Mouse (Mus musculus) fibroblast of lung, adult 2 months (primary cell): Measurements from ENCODE around the gene Amph.
"Not testable (repeated sequence)": the region's sequence is repeated elsewhere in the genome, so short reads cannot be mapped to it uniquely, and the experiment has no call there.

Experiments used
- DNase-seq: peaks from one replicate; pipeline ENCODE4 v3.0.0-alpha.2; 2011; ENCODE audit warnings: low read depth

Amph gene

GRCm38 (mm10) chr13:19025906-19026305, 77.9 kb downstream of the Amph start:
- DNase-seq = no peak

- no peak for DNase-seq
These were observed 78.9 kb downstream of the Amph start for GRCm38 (mm10) chr13:19026923-19027322.

DNA sequence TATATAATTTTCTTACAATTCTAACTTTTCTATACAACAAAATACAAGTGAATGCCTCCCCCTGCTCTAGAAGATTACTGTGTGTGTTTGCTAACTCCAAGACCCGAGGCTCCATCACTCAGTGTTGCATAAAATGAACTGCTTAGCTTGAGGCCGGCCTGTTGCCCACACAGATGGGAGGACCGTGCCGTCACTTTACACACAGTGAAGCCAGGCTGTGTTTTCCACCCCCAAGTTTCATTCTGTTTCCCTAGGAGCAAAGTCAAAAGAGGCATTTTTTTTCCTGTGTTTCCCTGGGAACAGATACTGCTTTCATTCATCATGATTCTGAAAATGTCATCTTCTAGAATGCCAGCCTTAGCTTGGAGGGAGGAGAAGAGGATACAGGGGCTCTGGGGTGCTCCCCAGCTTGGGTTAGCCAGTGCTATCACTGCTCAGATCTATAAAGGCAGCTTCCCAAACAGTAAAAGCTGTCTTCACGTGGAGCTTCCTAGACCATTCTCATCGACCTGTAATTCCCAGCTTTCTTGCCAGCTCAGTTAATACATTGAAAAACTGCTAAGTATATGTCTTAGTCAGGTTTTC, 79.9 kb downstream of the Amph start:
- DNase-seq = no peak

DNA sequence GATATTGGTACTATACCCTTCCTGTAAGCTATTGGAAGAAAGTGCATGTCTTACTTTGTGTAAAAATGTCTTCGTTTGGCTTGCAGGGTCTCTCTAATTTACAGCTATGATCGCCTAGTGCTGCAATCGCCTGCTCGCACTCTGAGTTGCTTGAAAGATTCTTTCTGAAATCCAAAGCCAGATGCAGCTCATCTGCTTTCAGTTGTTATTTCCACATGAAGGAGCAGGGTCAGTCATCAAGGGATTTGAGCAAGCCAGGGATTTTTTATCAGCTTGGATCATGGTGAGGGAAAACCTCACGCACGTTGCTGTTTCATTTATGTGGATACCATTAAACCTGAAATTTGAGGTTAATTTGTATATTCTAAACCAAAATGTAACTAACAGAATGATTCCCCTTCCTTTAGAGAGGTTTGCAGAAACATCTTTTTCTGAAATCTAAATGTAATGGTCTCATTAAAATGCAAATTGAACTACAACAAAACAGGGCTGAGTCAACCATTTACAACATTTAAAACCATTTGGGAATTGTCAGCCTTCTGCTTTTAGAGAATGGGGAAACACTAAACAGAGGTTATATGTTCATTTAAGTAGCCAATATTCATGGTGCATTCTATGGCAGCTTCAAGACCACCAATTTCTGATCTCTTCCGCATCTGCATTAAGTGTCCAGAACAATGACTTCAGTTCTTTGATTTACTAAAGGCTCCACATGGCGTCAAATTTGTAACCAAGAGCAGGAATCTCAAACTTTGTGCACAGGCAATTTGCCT, 84.1 kb downstream of the Amph start:
- no peak for DNase-seq

- DNase-seq = no peak
These were observed 104.1 kb downstream of the Amph start for GRCm38 (mm10) chr13:19052090-19052489.

DNA sequence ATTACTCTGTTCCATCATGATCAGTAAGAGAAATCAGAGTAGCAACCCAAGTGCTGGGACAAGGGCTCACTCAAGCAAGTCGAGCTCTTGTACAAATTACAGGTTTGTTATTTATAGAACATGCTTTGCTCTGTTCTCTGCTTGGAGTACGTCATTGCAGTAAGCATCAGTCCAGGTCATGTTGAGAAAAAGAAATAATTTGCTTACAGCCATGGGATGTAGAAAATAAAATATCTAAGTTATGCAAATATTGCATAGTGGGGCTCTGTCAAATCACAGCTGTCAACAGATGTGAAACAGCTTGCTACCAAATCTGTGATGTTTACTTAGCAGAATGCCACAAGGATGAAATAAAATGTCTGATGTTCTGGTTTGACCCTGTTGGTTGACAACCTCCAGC, 106.5 kb downstream of the Amph start:
- DNase-seq = no peak

DNA sequence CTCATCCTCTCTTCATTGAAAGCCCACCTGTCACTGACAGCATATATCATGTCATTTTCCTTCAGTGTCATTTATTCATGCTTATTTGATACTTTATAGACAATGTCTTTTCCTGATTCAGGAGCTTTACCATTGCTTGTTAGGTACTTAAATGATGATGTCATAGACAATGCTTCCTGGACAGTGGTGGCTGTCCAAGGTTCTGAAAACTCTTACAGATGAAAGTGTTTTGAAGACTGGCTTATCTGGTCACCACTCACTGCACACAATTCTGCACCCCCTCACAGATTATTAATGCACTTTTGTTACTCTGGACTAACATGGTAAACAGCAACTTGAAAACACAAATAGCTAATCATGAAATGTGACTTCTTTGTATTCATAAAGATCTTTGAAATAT, 124.3 kb downstream of the Amph start:
- DNase-seq = no peak

DNA sequence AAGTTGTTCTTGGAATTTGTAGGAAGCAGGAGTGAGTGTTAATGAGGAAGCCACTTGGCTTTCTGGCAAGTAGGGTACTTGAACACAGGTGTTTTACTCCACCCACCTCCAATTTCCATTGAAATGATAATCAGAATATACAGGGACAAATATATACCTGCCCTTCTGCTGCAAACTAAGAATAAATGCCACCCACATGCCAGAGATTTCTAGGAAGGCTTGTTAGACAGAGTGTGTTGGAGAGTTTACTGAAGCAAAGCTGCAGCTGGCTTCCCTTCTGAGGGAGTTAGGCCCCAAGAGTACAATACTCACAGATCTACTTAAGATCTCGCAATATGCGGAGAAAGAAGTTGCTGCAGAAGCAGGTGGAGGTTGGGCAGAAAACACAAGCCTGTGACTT, 129.4 kb downstream of the Amph start:
- DNase-seq = no peak

- DNase-seq = no peak
These were observed 133.9 kb downstream of the Amph start for GRCm38 (mm10) chr13:19081932-19082331.

DNA sequence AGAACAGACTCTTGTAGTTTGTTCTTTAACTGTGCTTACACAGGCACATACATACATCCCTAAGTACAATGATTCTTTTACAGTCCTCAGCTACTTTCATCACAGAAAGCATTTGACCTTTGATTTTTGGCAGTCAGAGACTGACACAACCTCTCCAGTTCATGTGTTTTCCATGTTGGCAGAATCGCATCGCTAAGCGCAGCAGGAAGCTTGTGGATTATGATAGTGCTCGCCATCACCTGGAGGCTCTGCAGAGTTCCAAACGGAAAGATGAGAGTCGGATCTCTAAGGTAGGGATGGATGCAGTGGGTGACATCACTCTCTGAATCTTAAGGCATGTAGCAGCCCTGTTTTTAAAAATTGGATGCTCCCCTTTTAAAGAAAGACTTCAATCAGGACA, 146.6 kb downstream of the Amph start:
- DNase-seq = no peak

DNA sequence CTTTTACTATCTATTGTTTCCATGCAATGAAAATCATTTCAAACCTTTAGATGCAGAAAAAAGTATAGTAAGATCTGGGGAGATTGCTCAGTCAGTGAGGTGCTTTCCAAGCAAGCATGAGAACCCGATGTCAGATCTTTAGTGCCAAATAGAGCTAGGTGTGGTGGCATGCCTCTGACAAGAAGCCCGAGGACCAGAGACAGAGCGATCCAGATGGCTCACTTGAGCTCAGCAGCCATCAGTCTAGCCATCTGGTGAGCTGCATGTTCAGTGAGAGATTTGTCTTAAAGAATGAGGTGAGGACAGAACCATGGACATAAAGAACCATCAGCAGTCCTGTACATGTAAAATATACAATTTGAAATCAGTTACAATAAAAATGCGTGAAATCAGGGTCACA, 149.1 kb downstream of the Amph start:
- no peak for DNase-seq

GRCm38 (mm10) chr13:19101889-19102402, 153.9 kb downstream of the Amph start:
- DNase-seq = no peak

GRCm38 (mm10) chr13:19106418-19106817, 158.4 kb downstream of the Amph start:
- peak; percentile 26 for DNase-seq

DNA sequence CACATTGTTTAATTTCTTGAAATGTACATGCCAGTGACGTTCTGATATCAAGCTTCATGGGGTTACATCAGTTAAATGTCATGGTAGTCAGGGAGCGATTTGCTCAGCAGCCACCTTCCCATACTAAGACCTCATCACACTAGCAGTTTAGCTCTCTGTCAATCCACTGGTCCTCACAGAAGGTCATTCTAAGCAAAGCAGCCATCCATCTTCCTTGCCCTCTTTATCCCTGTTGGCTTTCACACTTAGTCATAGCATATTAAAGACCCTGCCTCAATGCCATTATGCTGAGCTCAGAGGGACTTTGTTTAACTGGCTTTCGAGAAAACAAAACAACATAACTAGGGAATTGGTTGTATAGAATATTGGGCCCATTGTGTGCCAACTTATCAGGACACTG, 161.3 kb downstream of the Amph start:
- no peak for DNase-seq

DNA sequence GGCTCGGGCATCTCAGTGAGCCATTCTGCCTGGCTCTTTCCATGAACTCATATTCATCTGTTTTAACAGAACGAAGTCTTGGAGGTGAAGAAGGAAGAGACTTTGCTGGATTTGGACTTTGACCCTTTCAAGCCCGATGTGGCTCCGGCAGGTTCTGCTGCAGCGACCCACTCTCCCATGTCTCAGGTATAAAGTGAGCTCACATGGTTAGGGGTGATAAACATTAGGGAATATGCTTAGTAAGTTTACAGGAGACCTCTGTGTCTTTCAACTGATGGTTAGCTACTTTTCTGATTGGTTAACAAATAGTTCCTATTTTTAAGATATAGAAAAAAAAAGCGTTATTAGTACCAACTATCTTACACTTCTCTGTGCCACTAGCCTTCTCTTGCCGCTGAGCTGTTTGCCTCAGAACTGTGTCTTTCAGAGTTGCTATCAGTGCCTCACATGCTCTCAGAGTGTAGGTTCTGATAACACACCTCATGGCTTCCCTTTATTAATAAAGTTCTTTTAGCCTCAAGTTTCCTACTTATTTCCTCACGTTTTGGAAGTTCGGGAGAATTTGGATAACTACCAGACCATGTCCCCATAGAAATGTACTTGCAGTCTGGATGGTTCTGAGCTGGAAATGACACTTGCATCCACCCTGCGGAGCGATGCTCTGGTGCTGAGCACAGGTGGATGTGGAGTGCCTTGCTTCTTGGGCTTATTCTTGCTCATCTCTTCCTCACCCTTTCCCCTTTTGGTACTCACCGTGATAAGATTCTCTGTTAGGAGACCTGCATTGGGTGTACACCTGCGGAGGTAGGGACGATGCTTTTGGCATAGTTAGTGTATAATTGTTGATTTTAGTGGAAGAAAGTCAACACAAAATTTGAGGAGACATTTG, 165.3 kb downstream of the Amph start:
- DNase-seq = no peak

- DNase-seq = not testable (repeated sequence)
These were observed 166.8 kb downstream of the Amph start for GRCm38 (mm10) chr13:19114761-19115160.

DNA sequence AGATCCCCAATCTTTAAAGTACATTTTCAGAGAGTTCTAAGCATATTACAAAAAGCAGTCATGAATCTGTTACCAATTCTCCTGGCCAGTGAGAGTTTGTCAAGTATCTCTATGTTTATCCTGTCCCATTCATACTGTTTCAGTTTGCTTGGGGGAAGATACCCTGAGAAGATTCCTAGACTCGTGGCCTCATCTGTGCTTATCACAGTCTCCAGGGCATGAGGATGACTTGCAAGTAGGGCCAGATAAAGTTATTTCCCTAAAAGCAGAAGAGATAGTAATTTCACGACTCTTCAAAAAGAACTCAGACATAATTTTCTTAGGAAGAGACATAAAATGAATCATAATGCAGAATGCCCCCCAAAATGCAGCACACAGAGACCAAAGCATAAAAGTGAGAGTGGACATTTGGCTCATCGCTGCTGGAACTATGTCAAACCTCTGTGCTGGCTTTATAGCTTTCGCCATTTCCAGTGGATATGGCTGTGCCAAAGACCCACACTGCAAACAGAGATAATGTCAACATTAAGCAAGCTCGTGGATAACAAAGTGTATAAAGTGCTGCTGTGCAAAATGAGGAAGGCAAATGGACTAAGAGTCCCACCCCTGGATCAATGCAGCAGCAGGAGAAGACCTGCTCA, 179.0 kb downstream of the Amph start:
- DNase-seq = no peak

- peak; percentile 19 for DNase-seq
These were observed 185.8 kb downstream of the Amph start for GRCm38 (mm10) chr13:19133833-19134232.

DNA sequence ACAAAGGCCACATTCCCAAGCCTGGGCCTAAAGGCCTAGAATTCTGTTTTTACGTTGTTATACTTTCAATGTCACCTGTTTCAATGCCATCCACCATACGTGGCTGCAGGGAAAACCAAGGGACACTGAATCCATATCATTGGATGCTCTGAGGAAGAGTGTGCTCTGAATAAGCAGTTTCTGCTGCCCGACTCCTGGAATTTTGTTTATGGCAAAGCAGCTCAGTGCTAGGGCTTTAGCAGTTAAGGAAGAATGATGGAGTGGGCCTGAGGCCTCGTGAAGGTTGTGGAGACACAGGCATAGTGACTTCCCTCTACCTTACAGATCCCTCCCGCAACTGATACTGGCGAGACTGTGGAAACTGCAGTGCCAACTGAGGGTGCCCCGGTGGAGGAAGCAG, 189.2 kb downstream of the Amph start:
- no peak for DNase-seq

GRCm38 (mm10) chr13:19137932-19138331, 189.9 kb downstream of the Amph start:
- no peak for DNase-seq

DNA sequence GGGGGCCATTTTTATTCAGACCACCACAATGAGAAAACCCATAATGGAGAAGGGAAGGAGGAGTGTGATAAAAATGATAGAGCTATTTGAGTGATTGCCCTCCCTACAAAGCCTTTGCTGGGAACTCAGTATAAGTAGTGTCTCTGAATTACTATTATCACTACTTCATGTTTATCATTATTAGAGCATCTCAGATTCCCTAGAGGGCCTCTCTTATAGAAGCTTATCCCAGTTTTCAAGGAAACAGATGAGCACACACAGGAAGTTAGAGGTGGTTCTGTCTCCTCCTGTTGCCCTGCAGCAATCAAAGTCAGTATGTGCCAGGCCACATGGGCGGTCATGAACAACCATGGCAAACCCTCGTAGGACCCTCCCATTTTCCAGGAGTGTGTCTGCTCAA, 190.5 kb downstream of the Amph start:
- no peak for DNase-seq

GRCm38 (mm10) chr13:19139104-19139503, 191.1 kb downstream of the Amph start:
- no peak for DNase-seq
